Mouse (Mus musculus): ENCODE data around the gene Hivep3. TPM values are rescaled to one million over a fixed set of nuclear protein-coding genes. Genes with fewer than 3 reads are reported as not detected.

Hivep3 gene
- polyA plus RNA-seq, 2 experiments from 2014 or later, result 21.0 to 25.2 TPM

DNA sequence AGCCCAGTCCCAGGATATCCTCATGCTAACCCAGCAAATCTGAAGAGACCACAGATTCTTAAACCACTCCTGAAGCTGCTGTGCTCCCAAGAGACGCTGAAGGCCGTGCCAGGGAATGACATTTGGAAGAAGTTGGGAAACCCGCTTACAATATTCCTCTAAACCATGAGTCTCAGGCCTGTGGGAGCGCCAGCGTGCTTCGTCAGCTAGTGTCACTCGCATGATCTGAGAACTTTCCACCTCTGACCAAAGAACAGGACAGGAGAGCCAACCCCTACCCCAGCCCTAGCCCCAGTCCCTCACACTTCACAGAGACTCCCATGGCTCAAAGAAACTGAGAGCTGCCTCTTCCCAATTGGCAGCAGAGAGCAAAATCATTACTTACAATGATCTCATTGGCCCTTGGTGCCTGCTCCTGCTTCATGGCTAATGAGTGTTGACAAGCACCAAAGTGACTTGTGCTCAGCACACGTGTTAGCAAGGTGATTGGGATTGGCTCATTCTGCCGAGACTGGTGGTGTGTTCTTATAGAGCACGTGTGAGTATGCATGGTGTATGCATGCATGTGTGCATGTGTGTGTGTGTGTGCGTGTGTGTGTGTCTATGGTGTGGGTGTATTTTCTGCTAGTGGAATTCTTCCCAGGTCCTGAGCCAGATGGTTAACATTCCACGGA is 247.6 kb downstream of the Hivep3 start:
- ATAC-seq, result no peak

- ATAC-seq, result no peak
Observed at GRCm38 (mm10) chr4:119986065-119986464, 252.5 kb downstream of the Hivep3 start.

DNA sequence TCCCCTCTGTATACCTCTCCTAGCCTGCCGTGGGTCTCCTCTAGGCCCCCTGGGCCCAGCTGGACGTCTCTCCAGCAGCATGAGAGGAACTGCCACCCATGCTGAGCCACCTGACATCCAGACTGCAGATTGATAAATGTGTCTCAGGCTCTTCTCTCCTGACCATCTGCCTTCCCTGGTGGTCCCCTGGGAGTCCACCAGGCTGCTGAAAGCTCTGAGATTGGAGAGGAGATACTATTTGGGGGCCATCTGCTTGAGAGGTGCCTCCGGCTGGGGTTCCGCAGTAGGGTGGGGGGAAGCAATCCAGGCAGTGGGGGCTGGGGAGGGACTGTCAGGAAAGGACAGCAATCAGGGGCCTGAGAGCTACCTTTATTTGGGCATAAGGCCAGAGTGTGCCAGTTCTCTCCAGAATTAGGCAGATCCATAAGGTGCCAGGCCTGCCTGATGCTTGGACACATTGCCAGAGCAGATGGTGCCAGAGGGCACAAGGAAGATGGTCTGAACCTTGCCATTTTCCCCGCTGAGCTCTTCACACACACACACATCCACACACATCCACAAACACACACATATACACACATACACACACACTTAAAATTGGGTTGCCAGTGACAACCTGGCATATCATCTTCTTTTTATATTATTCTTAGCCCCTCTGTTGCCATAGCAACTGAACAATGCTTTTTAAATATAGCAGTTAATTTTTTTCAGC is 253.2 kb downstream of the Hivep3 start:
- ATAC-seq, result no peak

- no peak for ATAC-seq
Observed at GRCm38 (mm10) chr4:119987376-119988087, 253.9 kb downstream of the Hivep3 start.

DNA sequence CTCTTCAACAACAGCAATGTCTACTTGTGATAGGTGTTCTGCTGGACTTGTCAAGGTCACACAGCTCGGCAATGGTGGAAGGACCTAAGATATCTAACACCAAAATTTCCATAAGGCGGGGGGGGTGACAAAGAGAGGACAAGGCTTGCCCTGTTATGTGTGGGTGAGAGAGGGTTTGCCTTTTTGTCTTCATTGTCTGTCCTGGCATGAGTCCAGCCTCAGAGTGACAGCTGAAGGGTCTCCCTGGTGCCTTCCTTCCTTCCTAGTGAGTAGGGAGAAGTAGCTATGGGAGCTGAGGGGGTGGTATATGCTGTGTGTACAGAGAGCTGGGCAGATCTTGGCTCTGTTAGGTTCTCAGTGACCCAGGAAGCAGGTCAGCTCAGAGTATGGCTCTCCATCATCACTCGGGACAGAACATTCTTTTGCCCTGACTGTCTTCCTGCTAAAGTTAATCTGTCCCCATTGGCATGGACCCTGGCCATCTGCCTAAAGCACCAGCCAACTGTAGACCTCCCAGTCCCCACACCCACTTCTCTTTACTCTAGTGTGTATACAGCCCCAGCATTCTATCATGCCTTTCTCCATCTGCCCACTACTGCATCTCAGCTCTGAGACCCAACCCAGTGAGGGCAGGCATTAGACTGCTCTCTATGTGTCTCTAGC is 255.6 kb downstream of the Hivep3 start:
- no peak for ATAC-seq

- no peak for ATAC-seq
Observed at GRCm38 (mm10) chr4:119990346-119990745, 256.8 kb downstream of the Hivep3 start.

DNA sequence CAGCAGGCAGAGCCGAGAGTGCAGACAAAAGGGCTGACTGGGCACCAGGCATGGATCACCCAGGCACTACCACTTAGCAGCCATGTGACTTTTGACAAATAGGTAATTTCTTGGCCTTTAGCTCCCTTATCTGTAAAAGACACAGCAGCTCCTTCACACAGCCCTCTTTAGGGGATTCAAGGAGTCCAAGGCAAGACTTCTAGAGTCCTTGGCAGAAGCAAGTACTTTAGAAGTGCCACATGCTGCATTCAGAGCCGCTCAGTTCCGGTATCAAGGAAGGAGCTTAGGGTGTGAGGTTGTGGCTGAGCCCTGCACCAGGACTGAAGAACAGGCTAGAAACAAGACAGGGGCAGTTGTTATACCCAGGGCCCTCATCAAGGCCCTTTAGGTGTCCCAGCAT is 257.3 kb downstream of the Hivep3 start:
- ATAC-seq, result no peak

DNA sequence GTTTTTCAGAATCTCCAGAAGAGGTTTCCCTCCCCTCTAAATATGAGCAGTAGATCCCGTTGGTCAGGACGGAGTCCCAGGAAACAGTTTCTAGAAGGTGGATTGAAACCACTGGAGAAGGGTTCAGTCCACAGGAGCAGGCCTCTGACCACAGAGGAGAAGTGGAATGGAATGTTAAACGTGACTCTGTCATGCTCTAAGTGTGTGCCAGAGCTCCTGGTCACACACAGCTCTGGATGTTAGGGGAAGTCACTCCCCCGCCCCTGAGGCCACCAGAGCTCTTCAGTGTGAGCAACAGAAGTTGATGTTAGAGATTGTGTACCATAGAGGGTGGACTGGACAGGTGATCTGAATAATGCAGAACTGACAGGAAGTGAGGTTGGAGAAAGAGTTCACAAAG is 258.2 kb downstream of the Hivep3 start:
- ATAC-seq, result no peak

GRCm38 (mm10) chr4:119996377-119996776 is 262.8 kb downstream of the Hivep3 start:
- no peak for ATAC-seq

DNA sequence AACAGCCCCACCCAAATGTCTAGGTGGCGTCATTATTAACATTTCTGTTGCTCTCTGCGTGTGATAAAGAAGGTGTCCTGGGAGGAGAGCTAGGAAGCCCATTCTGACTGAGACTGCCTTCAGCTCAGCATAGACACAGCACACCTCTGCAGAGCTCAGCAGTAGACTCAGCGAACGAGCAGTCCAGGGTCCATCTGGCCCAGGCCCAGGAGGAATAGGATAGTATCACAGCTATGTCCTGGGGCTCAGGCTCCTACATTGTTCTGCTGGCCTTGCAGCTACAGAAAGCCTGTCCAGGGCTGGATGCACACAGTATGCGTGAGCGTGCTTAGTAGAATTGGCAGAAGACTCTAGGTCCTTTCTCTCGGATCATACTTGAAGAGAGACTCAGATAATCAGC is 263.8 kb downstream of the Hivep3 start:
- ATAC-seq, result no peak

DNA sequence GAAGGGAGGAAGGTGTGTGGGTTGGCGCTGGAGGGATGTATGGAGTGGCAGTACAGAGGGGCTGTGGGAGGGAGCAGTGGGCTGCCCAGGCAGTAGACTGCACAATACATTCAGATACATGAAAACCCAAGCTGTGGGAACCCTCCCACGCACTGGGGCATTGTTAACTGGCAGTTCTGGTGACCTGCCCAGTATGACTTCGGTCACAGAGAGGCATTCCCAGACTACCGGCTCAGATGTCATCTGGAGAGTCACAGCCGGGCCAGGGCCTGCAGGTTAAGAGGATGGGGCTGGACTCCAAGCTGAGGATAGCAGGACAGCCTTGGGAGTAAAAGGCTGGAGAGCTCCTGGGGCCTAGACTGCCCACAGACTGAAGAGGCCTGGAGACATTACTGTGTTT is 265.3 kb downstream of the Hivep3 start:
- no peak for ATAC-seq

DNA sequence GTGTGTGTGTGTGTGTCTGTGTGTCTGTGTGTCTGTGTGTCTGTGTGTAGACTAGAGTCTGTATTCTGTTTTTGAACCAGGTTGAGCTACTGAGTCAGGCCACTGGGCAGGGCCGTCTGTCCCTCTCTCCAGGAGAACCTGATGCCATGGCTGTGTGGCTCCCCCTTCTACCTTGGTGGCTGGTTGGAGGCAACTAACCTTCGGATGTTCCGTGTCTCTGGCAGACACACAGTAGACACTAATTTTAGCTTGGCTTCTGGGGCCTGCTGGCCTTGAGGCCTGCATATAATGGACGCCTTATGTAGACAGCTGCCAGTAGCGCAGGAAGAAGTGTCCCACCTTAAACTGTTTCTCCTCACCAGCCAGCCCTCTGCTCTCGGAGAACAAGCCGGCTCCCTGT is 267.3 kb downstream of the Hivep3 start:
- ATAC-seq, result no peak

DNA sequence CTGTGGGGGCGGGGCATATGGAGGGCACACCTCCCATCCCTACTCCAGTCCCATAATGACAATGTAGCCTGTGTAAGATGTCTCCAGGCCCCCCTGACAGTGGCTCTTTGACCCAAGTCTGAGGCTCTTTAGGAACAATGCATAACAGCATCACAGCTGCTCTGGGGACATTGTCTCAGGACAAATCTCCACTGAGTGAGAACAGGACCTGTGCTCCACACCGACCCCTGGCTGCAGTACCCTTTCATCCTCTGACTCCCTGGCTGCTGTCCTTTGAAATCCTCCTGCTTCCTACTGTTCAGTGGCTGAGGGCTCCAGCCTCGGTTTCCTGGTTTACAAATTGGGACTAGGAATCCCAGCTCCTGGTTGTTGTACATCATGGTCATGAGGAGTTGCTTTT is 269.4 kb downstream of the Hivep3 start:
- no peak for ATAC-seq

DNA sequence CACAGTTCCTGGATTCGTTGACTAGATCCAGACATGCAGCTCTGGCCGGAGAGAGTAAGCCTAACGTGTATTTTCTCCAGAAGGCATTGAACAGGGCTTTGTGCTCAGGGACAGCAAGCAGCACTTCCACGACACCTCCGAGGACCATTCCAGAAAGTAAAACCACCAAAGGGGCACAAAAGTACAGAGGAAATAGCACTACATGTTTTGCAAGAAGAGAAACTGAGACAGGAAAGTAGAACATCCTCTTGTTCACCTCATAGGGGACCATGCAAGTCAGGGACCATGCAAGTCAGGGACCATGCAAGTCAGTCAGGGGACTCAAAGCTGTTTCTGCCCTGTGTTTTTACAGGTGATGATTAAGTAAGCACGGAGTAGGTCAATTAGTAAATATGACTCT is 272.5 kb downstream of the Hivep3 start:
- no peak for ATAC-seq

DNA sequence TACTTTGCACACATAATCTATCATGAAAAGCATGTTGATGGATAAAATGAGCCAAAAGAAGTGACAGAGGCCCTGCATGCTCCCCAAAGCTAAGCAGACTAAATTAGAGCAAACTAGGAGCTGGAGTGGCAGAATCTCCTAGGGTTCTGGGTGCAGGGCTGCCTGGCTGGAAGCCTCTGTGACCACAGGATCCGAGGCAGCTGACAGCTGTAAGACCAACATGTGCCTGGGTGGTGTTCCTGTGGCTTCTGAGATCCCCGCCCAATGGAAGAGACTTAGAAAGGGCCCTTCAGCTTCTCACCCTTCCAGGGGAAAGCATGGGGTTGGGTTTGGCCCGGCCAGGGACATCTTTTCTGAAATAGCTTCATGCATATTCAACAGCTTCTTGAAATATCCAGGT is 274.3 kb downstream of the Hivep3 start:
- ATAC-seq, result no peak

- no peak for ATAC-seq
Observed at GRCm38 (mm10) chr4:120009151-120009550, 275.6 kb downstream of the Hivep3 start.

- ATAC-seq, result no peak
Observed at GRCm38 (mm10) chr4:120011788-120012187, 278.2 kb downstream of the Hivep3 start.

DNA sequence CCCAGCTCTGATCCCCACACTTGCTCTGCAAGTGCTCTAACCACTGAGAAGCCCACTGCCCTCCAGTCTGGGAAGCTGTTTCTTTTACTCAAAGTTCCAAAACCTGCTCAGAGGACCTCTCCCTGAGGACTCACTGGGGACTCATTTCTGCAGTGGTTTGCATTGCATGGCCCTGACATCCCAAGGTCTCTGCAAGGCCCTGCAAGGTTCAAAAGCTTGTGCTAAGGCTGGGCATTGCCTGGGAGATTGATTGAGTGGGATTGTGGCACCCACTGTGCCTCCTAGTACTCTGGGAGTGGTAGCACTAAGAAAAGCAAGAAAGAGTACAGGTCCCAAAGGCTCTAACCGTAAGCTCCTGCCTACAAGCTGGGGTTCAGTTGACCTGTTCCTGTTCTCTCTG is 279.3 kb downstream of the Hivep3 start:
- ATAC-seq, result no peak

DNA sequence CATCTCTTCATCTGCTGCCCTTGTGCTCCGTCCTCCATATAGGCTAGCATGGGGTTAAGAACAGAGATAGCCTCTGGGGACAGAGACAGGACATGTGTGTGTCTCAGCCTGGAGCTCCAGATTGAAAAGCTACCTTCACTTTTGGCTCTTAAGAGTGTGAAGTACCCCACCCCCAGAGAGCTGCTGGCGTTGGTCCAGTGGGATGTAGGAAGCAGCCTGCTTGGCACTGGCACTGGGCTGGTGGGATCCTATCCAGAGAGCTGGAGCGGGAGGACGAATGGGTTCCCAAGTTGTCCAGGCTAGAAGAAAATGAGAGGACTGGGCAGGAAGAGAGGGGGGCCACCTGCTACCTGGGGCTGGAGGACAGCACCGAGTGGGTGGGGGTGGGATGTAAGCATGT is 284.8 kb downstream of the Hivep3 start:
- ATAC-seq, result no peak

DNA sequence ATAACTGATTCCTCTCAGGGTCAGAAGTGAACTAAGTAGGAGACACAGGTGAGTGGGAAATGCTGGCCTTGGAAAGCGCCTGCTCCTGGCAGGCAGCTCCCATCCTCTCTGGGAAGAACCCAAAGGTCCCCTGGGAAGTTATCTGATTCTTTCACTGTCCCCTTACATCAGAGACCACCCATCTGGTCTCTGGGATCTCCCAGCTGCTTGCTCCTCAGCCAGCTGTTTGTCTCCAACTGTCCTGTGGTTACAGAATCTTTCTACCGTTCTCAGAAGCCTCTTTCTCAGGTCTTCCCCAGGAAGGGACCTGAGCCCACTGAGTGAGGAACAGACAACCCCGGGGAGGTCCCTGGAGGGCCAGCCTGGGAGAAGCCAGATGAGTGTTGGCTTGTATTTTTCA is 288.8 kb downstream of the Hivep3 start:
- ATAC-seq, result no peak

DNA sequence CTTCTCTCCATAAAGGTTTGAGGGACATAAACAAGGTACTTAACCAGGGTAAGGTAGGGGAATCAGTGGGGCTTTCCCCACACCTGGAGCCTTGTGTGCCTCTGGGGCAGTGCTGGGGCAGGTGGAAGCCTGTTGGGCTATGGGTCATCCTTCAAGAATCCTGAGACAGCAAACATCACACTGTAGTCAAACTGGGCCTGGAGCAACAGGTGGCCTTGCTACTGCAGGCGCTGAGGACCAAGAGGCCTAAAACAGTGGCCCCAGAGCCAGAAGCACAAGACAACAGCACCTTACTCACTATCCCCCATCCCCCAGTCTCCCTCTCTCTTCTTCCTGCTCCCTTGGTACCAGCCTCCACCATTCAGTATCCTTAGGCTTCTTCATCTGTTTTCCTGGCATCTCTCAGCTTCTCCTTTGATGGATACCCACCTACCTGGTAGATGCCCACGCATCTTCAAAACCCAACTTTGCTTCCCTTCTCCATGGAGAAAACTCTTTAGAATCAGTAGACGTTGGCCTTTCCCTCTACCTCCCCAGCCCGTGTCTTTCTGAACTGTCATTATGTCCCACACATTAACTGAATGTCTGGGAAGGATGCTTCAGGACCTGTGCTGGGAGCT is 289.7 kb downstream of the Hivep3 start:
- ATAC-seq, result no peak

- no peak for ATAC-seq
Observed at GRCm38 (mm10) chr4:120024071-120024470, 290.5 kb downstream of the Hivep3 start.

DNA sequence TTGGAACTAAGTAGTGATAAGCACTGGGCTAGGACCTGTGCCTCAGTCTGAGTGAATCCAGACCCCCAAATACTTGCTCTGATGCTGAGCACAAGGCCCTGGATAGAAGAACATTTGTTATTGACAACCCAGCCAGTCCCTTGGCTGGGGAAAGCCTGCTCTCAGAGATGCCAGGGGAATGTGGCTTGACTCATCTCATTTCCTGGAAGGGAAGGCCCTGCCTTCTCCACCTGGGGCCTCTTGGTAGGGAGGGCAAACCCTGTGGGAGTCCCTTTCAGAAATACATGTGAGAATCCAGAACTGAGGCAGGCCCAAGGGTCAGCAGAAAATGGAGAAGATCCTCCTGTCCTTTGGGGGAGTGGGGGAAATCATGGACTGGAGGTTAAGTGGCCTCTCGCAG is 294.1 kb downstream of the Hivep3 start:
- no peak for ATAC-seq

Data from activated CD4-positive, CD25-positive, alpha-beta regulatory T cell, adult 4 months (primary cell).